Mouse (Mus musculus) MEL (cell line): ENCODE measurements at regions not wholly inside any gene's neighbourhood (a gene's known extent, or its start where the extent isn't known, plus 50 kb on each side); places are given as distances from the start of the nearest gene placed in this dataset.

Experiments used
- CHD1 ChIP-seq: IDR thresholded peaks from 2 replicates; pipeline ENCODE4 v1.6.1; 2012; ENCODE audit warnings: low read depth, mild to moderate bottlenecking, inconsistent platforms, low read length, improper control_type of control experiment
- CTCF ChIP-seq, 3 experiments: IDR thresholded peaks in 2 of 3; conservative IDR thresholded peaks in 1 of 3; 2 replicates each; pipeline ENCODE4 v1.5.1; 2011 to 2012; ENCODE audit warnings: low read length in 3 of 3, low read depth in 2 of 3, mild to moderate bottlenecking in 2 of 3, improper control_type of control experiment in 1 of 3, inconsistent platforms in 1 of 3, mixed read lengths in 1 of 3, moderate library complexity in 1 of 3; ENCODE audit not compliant: control insufficient read depth in 1 of 3, insufficient read depth in 1 of 3, poor library complexity in 1 of 3, severe bottlenecking in 1 of 3
- E2F4 ChIP-seq: IDR thresholded peaks from 2 replicates; pipeline ENCODE4 v1.6.1; 2011; ENCODE audit warnings: low read depth, low read length, improper control_type of control experiment, borderline replicate concordance
- GATA1 ChIP-seq: IDR thresholded peaks from 2 replicates; pipeline ENCODE4 v1.6.1; 2011; ENCODE audit warnings: low read depth, low read length, improper control_type of control experiment
- HCFC1 ChIP-seq: IDR thresholded peaks from 2 replicates; pipeline ENCODE4 v1.6.1; 2012; ENCODE audit warnings: low read depth, mild to moderate bottlenecking, inconsistent platforms, low read length, improper control_type of control experiment, moderate library complexity
- MAX ChIP-seq: IDR thresholded peaks from 2 replicates; pipeline ENCODE4 v1.6.1; 2011; ENCODE audit warnings: low read length, improper control_type of control experiment
- MYB ChIP-seq: IDR thresholded peaks from 2 replicates; pipeline ENCODE4 v1.6.1; 2011; ENCODE audit warnings: mild to moderate bottlenecking, low read depth, low read length, improper control_type of control experiment
- POLR2A ChIP-seq, 2 experiments: IDR thresholded peaks; 2 replicates each; pipeline ENCODE4 v1.6.1; 2011 to 2012; ENCODE audit warnings: low read length in 2 of 2, mild to moderate bottlenecking in 2 of 2, control low read depth in 1 of 2, improper control_type of control experiment in 1 of 2, low read depth in 1 of 2, moderate library complexity in 1 of 2; ENCODE audit not compliant: control insufficient read depth in 1 of 2, insufficient read depth in 1 of 2, poor library complexity in 1 of 2
- POLR2AphosphoS2 ChIP-seq: IDR thresholded peaks from 2 replicates; pipeline ENCODE4 v1.6.1; 2011; ENCODE audit warnings: low read length, improper control_type of control experiment
- TBP ChIP-seq: IDR thresholded peaks from 2 replicates; pipeline ENCODE4 v1.8.0; 2011; ENCODE audit warnings: low read depth, low read length, improper control_type of control experiment

DNA sequence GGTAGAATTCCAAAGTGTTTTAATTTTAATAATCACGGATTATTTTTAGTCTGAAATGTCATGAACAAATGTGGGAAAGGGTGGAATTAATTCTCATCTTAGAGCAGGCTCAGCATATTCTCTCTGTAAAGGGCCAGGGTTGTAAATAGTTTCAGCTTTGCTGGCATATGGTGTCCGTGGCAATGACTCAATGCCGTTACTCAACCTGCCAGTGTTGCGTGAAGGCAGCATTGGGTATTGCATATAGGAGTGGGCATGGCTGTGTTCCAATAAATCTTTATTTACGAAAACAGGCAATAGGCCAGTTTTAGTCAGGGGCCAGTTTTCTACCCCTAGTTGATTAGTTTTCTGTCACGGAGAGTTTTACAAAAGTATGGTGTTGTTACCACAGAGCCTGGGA is 81.1 kb upstream of the Ptch1 start:
- TF ChIP-seq CTCF (IDR thresholded peaks at IDR 0.05 in 2 of 3, conservative IDR thresholded peaks at IDR 0.05 in 1 of 3; ENCODE audit: control insufficient read depth in 1 of 3, insufficient read depth in 1 of 3, low read depth in 2 of 3, low read length in 3 of 3, poor library complexity in 1 of 3, severe bottlenecking in 1 of 3) (no peak), CHD1 (no peak), MYB (no peak), E2F4 (no peak), HCFC1 (no peak), TBP (no peak), POLR2A (IDR thresholded peaks at IDR 0.05; ENCODE audit: control insufficient read depth in 1 of 2, insufficient read depth in 1 of 2, low read depth in 1 of 2, low read length in 2 of 2, poor library complexity in 1 of 2) (no peak), MAX (no peak), GATA1 (no peak), POLR2AphosphoS2 (no peak)
